Mouse (Mus musculus) neural tube, embryonic 15.5 days (tissue): ENCODE results near the gene Tmem9. TPM values are rescaled to one million over a fixed set of nuclear protein-coding genes. Genes with fewer than 3 reads are reported as not detected.

Source experiments
- ATAC-seq: fragments of 200-750 bp; cut with Nextera tagmentation; 2 replicates; pipeline ENCODE4 v1.8.0; 2017; ENCODE audit warnings: mild to moderate bottlenecking, moderate TSS enrichment, moderate library complexity; ENCODE audit not compliant: low FRiP score
- H3K27ac ChIP-seq: fragments of 300-500 bp; sonication (generic); replicated peaks from 2 replicates; pipeline ENCODE4 v1.5.1; 2015; ENCODE audit warnings: mild to moderate bottlenecking, inconsistent platforms
- H3K27me3 ChIP-seq: fragments of 300-500 bp; sonication (generic); replicated peaks from 2 replicates; pipeline ENCODE4 v1.6.1; 2015; ENCODE audit warnings: inconsistent platforms
- H3K36me3 ChIP-seq: fragments of 300-500 bp; sonication (generic); 2 replicates; pipeline ENCODE4 v1.6.1; 2015; ENCODE audit warnings: inconsistent platforms
- H3K4me1 ChIP-seq: fragments of 300-500 bp; sonication (generic); 2 replicates; pipeline ENCODE4 v1.6.1; 2015; ENCODE audit warnings: inconsistent platforms
- H3K4me2 ChIP-seq: fragments of 300-500 bp; sonication (generic); 2 replicates; pipeline ENCODE4 v1.6.1; 2015; ENCODE audit warnings: inconsistent platforms, mild to moderate bottlenecking, moderate library complexity
- H3K4me3 ChIP-seq: fragments of 300-500 bp; sonication (generic); replicated peaks from 2 replicates; pipeline ENCODE4 v1.5.1; 2015; ENCODE audit warnings: mild to moderate bottlenecking, inconsistent platforms
- H3K9ac ChIP-seq: fragments of 300-500 bp; sonication (generic); replicated peaks from 2 replicates; pipeline ENCODE4 v1.6.1; 2015; ENCODE audit warnings: mild to moderate bottlenecking, inconsistent platforms
- H3K9me3 ChIP-seq: fragments of 300-500 bp; sonication (generic); replicated peaks from 2 replicates; pipeline ENCODE4 v1.6.1; 2016; ENCODE audit warnings: inconsistent platforms
- WGBS: fragments of 180-500 bp; shearing (Covaris S2); methylation state at CpG from one replicate; pipeline ENCODE4 v1.1.7; 2015; ENCODE audit warnings: mixed read lengths; 5-methylcytosine and 5-hydroxymethylcytosine counted together
- polyA plus RNA-seq: library from polyadenylated mRNA; unstranded; fragments of >200 nt; fragmentation: Nextera tagmentation; extraction: Ambion mirVana; gene quantifications from 2 replicates; pipeline ENCODE4 v1.2.1, GENCODE M21; 2015

Tmem9 gene
- polyA plus RNA-seq, 1 experiment from 2014 or later, result 194 TPM

DNA sequence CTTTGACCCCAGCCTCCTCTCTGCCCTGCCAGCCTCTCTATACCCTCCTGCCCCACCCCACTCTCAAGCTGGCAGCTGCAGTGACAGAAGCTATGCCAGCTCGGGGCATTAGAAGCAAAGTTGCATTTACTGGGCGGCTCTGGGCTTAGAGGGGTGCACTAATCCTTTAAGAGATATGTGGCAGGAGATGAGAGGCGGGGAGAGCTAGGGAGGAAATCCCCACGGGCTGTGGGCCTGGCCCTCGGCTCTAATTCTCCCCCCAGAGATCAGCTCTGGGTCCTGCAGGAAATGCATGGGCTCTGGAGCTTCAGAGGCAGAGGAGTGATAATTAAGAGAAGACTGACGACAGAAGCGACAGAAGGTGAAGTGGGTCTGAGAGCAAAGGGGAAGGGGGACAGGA is 25.0 kb downstream of the Tmem9 start:
- no peak overlapping the region for H3K9ac ChIP-seq
- H3K27ac ChIP-seq, result no peak overlapping the region
- WGBS, result 79% methylated on average over 7 of the region's 7 CpGs
- H3K4me3 ChIP-seq, result no peak overlapping the region
- no peaks in the 10 kb centered on the region for H3K9me3 ChIP-seq
- H3K4me2 ChIP-seq, result no peak overlapping the region
- H3K4me1 ChIP-seq, result 0 out of 2 replicates have a peak, but pooled peaks cover 5% of the 10 kb centered on the region
- peaks cover 62% of the 10 kb centered on the region for H3K36me3 ChIP-seq
- ATAC-seq, result no peak
- H3K27me3 ChIP-seq, result no peaks in the 10 kb centered on the region

DNA sequence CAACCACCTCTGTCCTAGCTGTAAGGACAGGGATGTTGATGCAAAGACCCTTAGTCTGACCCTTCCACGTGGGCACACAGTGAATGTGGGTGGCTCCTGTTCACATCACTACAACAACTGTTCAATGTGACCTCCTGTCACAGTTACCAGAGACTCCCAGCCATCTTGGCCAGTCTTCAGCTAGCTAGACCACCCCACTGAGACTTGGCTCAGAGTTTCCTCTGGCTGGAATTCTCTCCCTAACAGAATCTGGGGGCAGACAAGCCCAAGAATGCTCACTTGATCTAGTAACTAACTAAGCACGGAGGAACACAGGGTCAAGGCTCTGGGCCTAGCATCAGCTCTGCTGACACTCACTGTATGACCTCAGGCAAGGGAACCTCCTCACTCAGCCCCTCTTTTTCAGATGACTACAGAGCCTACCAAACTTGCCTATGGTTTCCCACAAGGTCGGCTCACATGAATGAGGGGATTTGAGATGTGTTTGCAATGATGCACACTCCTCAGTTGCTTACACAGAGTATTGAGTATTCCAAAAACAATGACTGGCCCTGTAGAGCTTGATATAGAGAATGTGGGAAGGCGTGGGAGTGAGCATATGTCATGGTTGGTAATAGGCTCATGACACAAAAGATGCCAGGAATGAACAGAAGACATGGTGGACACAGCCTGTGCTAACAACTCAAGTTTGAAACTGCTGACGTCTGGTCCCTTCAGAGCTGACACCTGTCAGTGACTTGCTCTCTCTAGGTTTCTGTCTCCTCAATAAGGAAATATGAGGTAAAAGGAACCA is 31.0 kb downstream of the Tmem9 start:
- H3K4me2 ChIP-seq, result no peak overlapping the region
- H3K9ac ChIP-seq, result no peak overlapping the region
- H3K4me3 ChIP-seq, result no peak overlapping the region
- H3K27ac ChIP-seq, result no peak overlapping the region
- 77% methylated on average over 5 of the region's 5 CpGs for WGBS
- no peak for ATAC-seq
- H3K9me3 ChIP-seq, result no peaks in the 10 kb centered on the region
- H3K36me3 ChIP-seq, result peaks cover 16% of the 10 kb centered on the region
- no peaks in the 10 kb centered on the region for H3K27me3 ChIP-seq
- H3K4me1 ChIP-seq, result peaks cover 12% of the 10 kb centered on the region

DNA sequence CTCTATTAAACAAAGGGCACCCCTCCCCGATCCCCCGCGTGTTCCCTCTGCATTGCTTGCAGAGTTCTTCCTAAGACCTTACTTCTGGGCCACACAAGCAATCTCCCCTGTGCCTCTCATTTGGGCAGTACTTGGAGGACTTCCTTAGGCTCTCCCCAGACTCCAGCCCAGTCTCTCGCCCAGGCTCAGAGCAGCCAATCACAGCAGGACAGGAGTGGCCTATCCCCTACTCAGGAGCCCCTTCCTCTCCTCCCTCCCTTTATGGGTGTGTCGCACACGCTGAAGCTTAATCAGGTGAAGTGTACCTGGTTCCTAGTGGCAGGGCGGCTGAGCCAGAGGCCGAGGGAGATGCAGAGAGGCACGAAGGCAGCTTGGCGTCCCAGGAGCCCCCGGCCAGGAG is 32.5 kb downstream of the Tmem9 start:
- no peaks in the 10 kb centered on the region for H3K27me3 ChIP-seq
- no peak overlapping the region for H3K4me2 ChIP-seq
- H3K36me3 ChIP-seq, result 0 out of 2 replicates have a peak, but pooled peaks cover under 1% of the 10 kb centered on the region
- no peak overlapping the region for H3K9ac ChIP-seq
- no peak for ATAC-seq
- 21% methylated on average over 11 of the region's 11 CpGs for WGBS
- no peaks in the 10 kb centered on the region for H3K9me3 ChIP-seq
- no peak overlapping the region for H3K27ac ChIP-seq
- H3K4me3 ChIP-seq, result no peak overlapping the region
- H3K4me1 ChIP-seq, result peaks cover 12% of the 10 kb centered on the region

DNA sequence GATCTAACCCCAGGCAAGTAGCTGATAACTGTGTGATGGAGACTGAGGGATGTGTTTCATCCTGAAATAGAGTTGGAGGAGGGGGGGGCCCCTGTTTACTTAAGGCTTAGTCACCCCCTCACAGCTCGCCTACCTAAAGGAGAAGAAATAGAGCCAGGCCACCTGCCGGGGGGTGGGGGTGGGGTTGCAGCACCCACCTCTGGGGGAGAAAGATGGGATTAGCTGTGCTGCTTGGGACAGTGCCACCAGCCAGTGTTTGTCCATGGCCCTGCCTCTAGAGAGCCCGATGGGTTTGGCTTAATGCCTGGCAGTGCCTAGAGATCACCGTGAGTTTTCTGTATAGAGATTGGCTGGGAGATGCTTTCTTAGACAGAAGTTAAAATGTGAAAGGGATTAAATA is 32.9 kb downstream of the Tmem9 start:
- no peaks in the 10 kb centered on the region for H3K9me3 ChIP-seq
- ATAC-seq, result no peak; the same call in 1 of the 2 replicates
- no peak overlapping the region for H3K4me2 ChIP-seq
- no peak overlapping the region for H3K27ac ChIP-seq
- no peak overlapping the region for H3K4me3 ChIP-seq
- H3K27me3 ChIP-seq, result no peaks in the 10 kb centered on the region
- WGBS, result 44% methylated on average over 4 of the region's 4 CpGs
- H3K4me1 ChIP-seq, result peaks cover 12% of the 10 kb centered on the region
- no peak overlapping the region for H3K9ac ChIP-seq
- no peaks in the 10 kb centered on the region for H3K36me3 ChIP-seq

- Histone ChIP-seq H3K9ac (no peak overlapping the region), H3K4me1 (peaks cover 12% of the 10 kb centered on the region), H3K4me3 (no peak overlapping the region), H3K27me3 (peaks cover 27% of the 10 kb centered on the region), H3K36me3 (no peaks in the 10 kb centered on the region), H3K4me2 (no peak overlapping the region), H3K27ac (no peak overlapping the region), H3K9me3 (no peaks in the 10 kb centered on the region)
- 11% methylated on average over 4 of the region's 4 CpGs for WGBS
- ATAC-seq, result no peak
Observed at GRCm38 (mm10) chr1:136045774-136046173, 37.8 kb downstream of the Tmem9 start.

GRCm38 (mm10) chr1:136047432-136047831 is 39.5 kb downstream of the Tmem9 start:
- peaks cover 11% of the 10 kb centered on the region for H3K4me1 ChIP-seq

GRCm38 (mm10) chr1:136047894-136048293 is 39.9 kb downstream of the Tmem9 start:
- no peak for ATAC-seq
- H3K9me3 ChIP-seq, result no peaks in the 10 kb centered on the region
- no peak overlapping the region for H3K9ac ChIP-seq
- H3K4me3 ChIP-seq, result no peak overlapping the region
- H3K4me1 ChIP-seq, result peaks cover 11% of the 10 kb centered on the region
- H3K27me3 ChIP-seq, result peaks cover 45% of the 10 kb centered on the region
- WGBS, result 78% methylated on average over 9 of the region's 9 CpGs
- H3K4me2 ChIP-seq, result no peak overlapping the region
- H3K36me3 ChIP-seq, result no peaks in the 10 kb centered on the region
- no peak overlapping the region for H3K27ac ChIP-seq

More at GRCm38 (mm10) chr1:136047432-136047831, 39.5 kb downstream of the Tmem9 start:
- WGBS, result 13% methylated on average over 2 of the region's 2 CpGs
- Histone ChIP-seq H3K9ac (no peak overlapping the region), H3K9me3 (no peaks in the 10 kb centered on the region), H3K36me3 (no peaks in the 10 kb centered on the region), H3K4me2 (no peak overlapping the region), H3K27ac (no peak overlapping the region), H3K27me3 (peaks cover 40% of the 10 kb centered on the region), H3K4me3 (no peak overlapping the region)
- no peak for ATAC-seq

- Histone ChIP-seq H3K9ac (peak within 1 kb of the TSS; percentile 40; the same call in 1 of the 2 replicates), H3K9me3 (no peaks in the 10 kb centered on the region), H3K27ac (no peak within 1 kb of the TSS), H3K36me3 (no peaks in the 10 kb centered on the region), H3K4me2 (peak within 1 kb of the TSS; percentile 67), H3K27me3 (peaks cover 51% of the 10 kb centered on the region), H3K4me1 (peaks cover 11% of the 10 kb centered on the region), H3K4me3 (peak within 1 kb of the TSS; percentile 40)
- 19% methylated on average over 29 of the region's 29 CpGs for WGBS
- no peak for ATAC-seq
Observed at GRCm38 (mm10) chr1:136050312-136051012, 42.5 kb downstream of the Tmem9 start, which contains the start of gene Ascl5. Gene Ascl5, plus strand, starts transcription at chr1:136050804.

GRCm38 (mm10) chr1:136051013-136051315 is 43.0 kb downstream of the Tmem9 start:
- Histone ChIP-seq H3K27ac (no peak overlapping the region), H3K4me3 (peak overlapping the region; percentile 40), H3K4me1 (peaks cover 14% of the 10 kb centered on the region), H3K27me3 (peaks cover 51% of the 10 kb centered on the region), H3K4me2 (peak overlapping the region; percentile 67), H3K9me3 (no peaks in the 10 kb centered on the region), H3K36me3 (no peaks in the 10 kb centered on the region), H3K9ac (peak overlapping the region; percentile 40; the same call in 1 of the 2 replicates)
- under 1% methylated on average over 35 of the region's 36 CpGs for WGBS
- peak; percentile 59; the same call in 1 of the 2 replicates for ATAC-seq

GRCm38 (mm10) chr1:136051465-136051864 is 43.5 kb downstream of the Tmem9 start:
- WGBS, result 0% methylated on average over 6 of the region's 6 CpGs
- no peak overlapping the region; the same call in 1 of the 2 replicates for H3K9ac ChIP-seq
- H3K9me3 ChIP-seq, result no peaks in the 10 kb centered on the region
- peak; percentile 83 for ATAC-seq
- no peak overlapping the region for H3K27ac ChIP-seq
- peaks cover 18% of the 10 kb centered on the region for H3K4me1 ChIP-seq
- peak overlapping the region; percentile 40 for H3K4me3 ChIP-seq
- H3K27me3 ChIP-seq, result peaks cover 51% of the 10 kb centered on the region
- peak overlapping the region; percentile 67 for H3K4me2 ChIP-seq
- no peaks in the 10 kb centered on the region for H3K36me3 ChIP-seq

DNA sequence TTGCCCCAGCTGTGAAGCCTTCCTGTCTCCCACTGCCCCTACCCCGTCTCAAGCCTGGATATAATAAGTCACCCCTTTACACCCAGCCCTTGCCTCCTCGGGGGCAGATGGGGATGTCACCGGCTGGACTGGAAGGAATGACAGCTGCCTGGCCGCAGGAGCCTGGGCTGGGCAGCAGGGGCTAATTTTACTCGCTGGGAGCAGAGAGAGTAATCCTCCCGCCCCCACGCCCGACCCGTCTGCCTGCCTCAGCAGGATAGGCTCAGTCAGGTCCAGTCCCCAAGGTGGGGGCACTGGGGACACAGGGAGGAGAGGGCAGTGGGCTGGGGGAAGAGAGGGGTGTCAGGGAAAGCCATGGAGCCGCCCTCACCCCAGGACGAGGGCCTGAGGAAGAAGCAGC is 44.6 kb downstream of the Tmem9 start, which contains the start of gene Cacna1s:
Gene Cacna1s, plus strand, starts transcription at position 204 of the 400 bp plus-strand sequence.
- Histone ChIP-seq H3K9me3 (no peaks in the 10 kb centered on the region), H3K9ac (no peak within 1 kb of the TSS), H3K27me3 (peaks cover 48% of the 10 kb centered on the region), H3K36me3 (no peaks in the 10 kb centered on the region), H3K4me3 (no peak within 1 kb of the TSS), H3K4me2 (no peak within 1 kb of the TSS), H3K27ac (no peak within 1 kb of the TSS), H3K4me1 (peaks cover 18% of the 10 kb centered on the region)
- ATAC-seq, result no peak
- 47% methylated on average over 11 of the region's 11 CpGs for WGBS

- 40% methylated on average over 3 of the region's 3 CpGs for WGBS
- H3K27me3 ChIP-seq, result peaks cover 23% of the 10 kb centered on the region
- no peaks in the 10 kb centered on the region for H3K9me3 ChIP-seq
- ATAC-seq, result no peak
- H3K4me3 ChIP-seq, result no peak overlapping the region
- 0 out of 2 replicates have a peak overlapping the region, but pooled peaks have one; percentile 6 for H3K27ac ChIP-seq
- no peak overlapping the region for H3K4me2 ChIP-seq
- H3K4me1 ChIP-seq, result peaks cover 14% of the 10 kb centered on the region
- no peaks in the 10 kb centered on the region for H3K36me3 ChIP-seq
- H3K9ac ChIP-seq, result no peak overlapping the region
Observed at GRCm38 (mm10) chr1:136055771-136056170, 47.8 kb downstream of the Tmem9 start.
